Mouse (Mus musculus): ENCODE results near the gene Dctpp1.
"Not testable (repeated sequence)": the region's sequence is repeated elsewhere in the genome, so short reads cannot be mapped to it uniquely, and the experiment has no call there.

The Dctpp1 gene

GRCm38 (mm10) chr7:127270666-127271065, 10.2 kb upstream of the Dctpp1 start:
- DNase-seq (ENCODE audit: low spot score in 2 of 2), result no peak

GRCm38 (mm10) chr7:127270256-127270655, 9.7 kb upstream of the Dctpp1 start:
- DNase-seq (ENCODE audit: low spot score in 2 of 2), result no peak

- DNase-seq (ENCODE audit: low spot score in 2 of 2), result no peak
Measured at GRCm38 (mm10) chr7:127263526-127263925, 3.0 kb upstream of the Dctpp1 start.

- DNase-seq (ENCODE audit: low spot score in 2 of 2), result no peak
Measured at GRCm38 (mm10) chr7:127262218-127262961, 1.9 kb upstream of the Dctpp1 start.

GRCm38 (mm10) chr7:127259186-127259905, 1.2 kb downstream of the Dctpp1 start:
- DNase-seq (ENCODE audit: low spot score in 2 of 2), result no peak

GRCm38 (mm10) chr7:127256518-127256917, 4.0 kb downstream of the Dctpp1 start:
- no peak for DNase-seq (ENCODE audit: low spot score in 2 of 2)

GRCm38 (mm10) chr7:127255965-127256364, 4.5 kb downstream of the Dctpp1 start:
- DNase-seq (ENCODE audit: low spot score in 2 of 2), result no peak

- no peak for DNase-seq (ENCODE audit: low spot score in 2 of 2)
Measured at GRCm38 (mm10) chr7:127255008-127255407, 5.5 kb downstream of the Dctpp1 start.

GRCm38 (mm10) chr7:127253821-127254769, 6.4 kb downstream of the Dctpp1 start:
- peak; percentile 93 to 96 for DNase-seq (ENCODE audit: low spot score in 2 of 2)

- no peak for DNase-seq (ENCODE audit: low spot score in 2 of 2)
Measured at GRCm38 (mm10) chr7:127253341-127253740, 7.2 kb downstream of the Dctpp1 start.

GRCm38 (mm10) chr7:127252414-127252813, 8.1 kb downstream of the Dctpp1 start:
- peak in 1 of 2 experiments; percentile 57 for DNase-seq (ENCODE audit: low spot score in 2 of 2)

- not testable (repeated sequence) for DNase-seq (ENCODE audit: low spot score in 2 of 2)
Measured at GRCm38 (mm10) chr7:127250511-127250910, 10.0 kb downstream of the Dctpp1 start.

- no peak for DNase-seq (ENCODE audit: low spot score in 2 of 2)
Measured at GRCm38 (mm10) chr7:127244658-127245510, 15.6 kb downstream of the Dctpp1 start.

GRCm38 (mm10) chr7:127243870-127244657, 16.4 kb downstream of the Dctpp1 start, which contains the start of gene Zfp771:
Zfp771 (plus strand) TSS chr7:127244274.
- peak; percentile 85 to 92 for DNase-seq (ENCODE audit: low spot score in 2 of 2)

GRCm38 (mm10) chr7:127243361-127243867, 17.1 kb downstream of the Dctpp1 start:
- no peak for DNase-seq (ENCODE audit: low spot score in 2 of 2)

- no peak for DNase-seq (ENCODE audit: low spot score in 2 of 2)
Measured at GRCm38 (mm10) chr7:127234777-127235176, 25.7 kb downstream of the Dctpp1 start.

- no peak for DNase-seq (ENCODE audit: low spot score in 2 of 2)
Measured at GRCm38 (mm10) chr7:127233765-127234164, 26.7 kb downstream of the Dctpp1 start.

- no peak for DNase-seq (ENCODE audit: low spot score in 2 of 2)
Measured at GRCm38 (mm10) chr7:127233368-127233749, 27.1 kb downstream of the Dctpp1 start.

GRCm38 (mm10) chr7:127232622-127233367, 27.7 kb downstream of the Dctpp1 start, which contains the start of the genes Zfp553 and Sept1:
Zfp553 (plus strand) TSS chr7:127233061.
Sept1 (minus strand) TSS chr7:127233130.
- DNase-seq (ENCODE audit: low spot score in 2 of 2), result peak; percentile 76 to 78

Data from thymus, postnatal 10 days (tissue).